Mouse (Mus musculus): ENCODE results near the gene Krtap15. TPM values are rescaled to one million over a fixed set of nuclear protein-coding genes. Genes with fewer than 3 reads are reported as not detected.

Krtap15 gene
- not detected in 2 replicates for polyA plus RNA-seq (2015; fragmentation: Nextera tagmentation; extraction: Ambion mirVana)

DNA sequence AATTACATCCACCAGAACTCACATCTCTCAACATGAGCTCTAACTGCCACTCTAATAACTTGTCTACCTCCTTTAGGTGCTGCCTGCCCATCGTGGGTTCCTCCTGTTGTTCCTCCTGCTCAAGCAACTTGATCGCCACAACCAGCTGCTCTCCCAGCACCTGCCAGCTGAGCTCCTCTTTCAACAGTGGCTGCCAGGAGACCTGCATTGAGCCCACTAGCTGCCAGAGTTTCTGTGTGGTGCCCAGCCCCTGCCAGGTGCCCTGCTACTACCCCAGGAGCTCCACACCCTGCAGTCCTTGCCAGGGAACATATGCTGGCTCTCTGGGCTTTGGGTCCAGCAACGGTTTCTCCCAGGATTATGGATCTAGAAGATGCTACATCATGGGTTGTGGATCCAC is at the start of gene Krtap15:
Krtap15 (plus strand) TSS at position 150 of the 400 bp plus-strand sequence.
- no peaks in the 10 kb centered on the region for H3K36me3 ChIP-seq (replicated peaks)
- no peak within 1 kb of the TSS for H3K9ac ChIP-seq
- H3K4me1 ChIP-seq: no peaks in the 10 kb centered on the region
- no peaks in the 10 kb centered on the region for H3K27me3 ChIP-seq (replicated peaks)
- H3K27ac ChIP-seq: no peak within 1 kb of the TSS
- ATAC-seq (replicated peaks): no peak
- no peak within 1 kb of the TSS for H3K4me3 ChIP-seq
- WGBS: 91% methylated on average over 3 of the region's 3 CpGs
- H3K4me2 ChIP-seq: no peak within 1 kb of the TSS
- H3K9me3 ChIP-seq: no peaks in the 10 kb centered on the region

GRCm38 (mm10) chr16:88774106-88774505 is 45.9 kb upstream of the Krtap15 start, which contains the start of gene 2310057N15Rik:
2310057N15Rik (minus strand) TSS chr16:88774206.
- Histone ChIP-seq H3K9me3 (no peaks in the 10 kb centered on the region), H3K4me3 (no peak within 1 kb of the TSS), H3K27ac (no peak within 1 kb of the TSS), H3K4me1 (no peaks in the 10 kb centered on the region), H3K4me2 (no peak within 1 kb of the TSS), H3K27me3 (replicated peaks) (no peaks in the 10 kb centered on the region), H3K36me3 (replicated peaks) (no peaks in the 10 kb centered on the region), H3K9ac (no peak within 1 kb of the TSS)
- no peak for ATAC-seq (replicated peaks)
- WGBS: 82% methylated on average over 2 of the region's 2 CpGs

DNA sequence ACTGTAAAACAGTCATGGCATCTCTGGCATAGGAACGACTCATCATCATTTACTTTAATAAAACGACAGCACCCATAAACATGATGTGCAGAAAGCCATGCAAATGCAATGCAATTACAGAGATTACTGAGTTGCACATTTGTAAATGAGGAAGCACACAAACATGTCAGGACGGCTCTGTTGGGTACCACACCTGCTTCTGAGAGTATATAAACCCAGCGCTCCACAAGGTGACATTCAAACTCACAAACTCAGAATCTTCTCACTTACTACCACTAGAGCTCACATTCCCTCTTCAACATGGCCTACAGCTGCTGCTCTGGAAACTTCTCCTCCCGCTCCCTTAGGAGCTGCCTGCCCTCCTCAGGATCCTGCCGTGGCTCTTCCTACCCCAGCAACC is 42.4 kb upstream of the Krtap15 start, which contains the start of gene Gm5965:
Gm5965 (plus strand) TSS at position 301 of the 400 bp plus-strand sequence.
- Histone ChIP-seq H3K4me2 (no peak within 1 kb of the TSS), H3K36me3 (replicated peaks) (no peaks in the 10 kb centered on the region), H3K4me3 (no peak within 1 kb of the TSS), H3K27me3 (replicated peaks) (no peaks in the 10 kb centered on the region), H3K9me3 (no peaks in the 10 kb centered on the region), H3K9ac (no peak within 1 kb of the TSS), H3K4me1 (no peaks in the 10 kb centered on the region), H3K27ac (no peak within 1 kb of the TSS)
- 92% methylated on average over 6 of the region's 6 CpGs for WGBS
- ATAC-seq (replicated peaks): no peak

DNA sequence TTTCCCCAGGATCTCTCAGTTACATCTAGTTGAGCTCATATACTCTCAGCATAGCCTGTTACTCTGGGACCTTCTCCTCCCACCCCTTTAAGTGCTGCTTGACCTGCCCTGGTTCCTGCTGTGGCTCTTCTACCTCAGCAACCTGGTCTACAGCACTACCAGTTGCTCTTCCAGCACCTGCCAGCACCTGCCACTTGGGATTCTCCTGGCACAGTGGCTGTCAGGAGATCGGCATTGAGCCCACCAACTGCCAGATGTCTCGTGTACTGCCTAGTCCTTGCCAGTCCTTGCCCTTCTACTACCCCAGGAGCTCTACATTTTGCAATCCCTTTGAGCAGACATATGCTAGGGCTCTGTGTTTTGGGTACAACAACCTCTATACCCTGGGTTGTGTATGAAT is 33.2 kb upstream of the Krtap15 start:
- no peak overlapping the region for H3K4me3 ChIP-seq
- no peak overlapping the region for H3K27ac ChIP-seq
- no peak overlapping the region for H3K9ac ChIP-seq
- ATAC-seq (replicated peaks): no peak
- no peaks in the 10 kb centered on the region for H3K27me3 ChIP-seq (replicated peaks)
- no peaks in the 10 kb centered on the region for H3K36me3 ChIP-seq (replicated peaks)
- no peaks in the 10 kb centered on the region for H3K9me3 ChIP-seq
- 84% methylated on average over 2 of the region's 2 CpGs for WGBS
- H3K4me2 ChIP-seq: no peak overlapping the region
- H3K4me1 ChIP-seq: no peaks in the 10 kb centered on the region

DNA sequence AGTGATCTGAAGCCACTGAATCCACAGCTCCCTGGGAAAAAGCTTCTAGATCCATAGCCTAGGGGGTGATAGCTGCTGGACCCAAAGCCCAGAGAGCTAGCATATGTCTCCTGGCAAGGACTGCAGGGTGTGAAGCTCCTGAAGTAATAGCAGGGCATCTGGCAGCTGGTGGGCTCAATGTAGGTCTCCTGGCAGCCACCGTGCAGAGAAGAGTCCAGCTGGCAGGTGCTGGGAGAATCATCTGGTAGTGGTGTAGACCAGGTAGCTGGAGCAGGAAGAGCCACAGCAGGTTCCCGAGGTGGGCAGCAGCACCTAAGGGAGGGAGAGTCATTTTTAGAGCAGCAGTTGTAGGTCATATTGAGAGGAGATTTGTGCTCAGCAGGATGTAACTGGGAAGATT is 8.2 kb upstream of the Krtap15 start, which contains the start of gene Gm20741:
Gm20741 (minus strand) TSS at position 394 of the 400 bp plus-strand sequence.
- no peak within 1 kb of the TSS for H3K4me3 ChIP-seq
- no peak for ATAC-seq (replicated peaks)
- WGBS: 84% methylated on average over 2 of the region's 2 CpGs
- no peak within 1 kb of the TSS for H3K4me2 ChIP-seq
- no peaks in the 10 kb centered on the region for H3K9me3 ChIP-seq
- no peaks in the 10 kb centered on the region for H3K27me3 ChIP-seq (replicated peaks)
- no peaks in the 10 kb centered on the region for H3K4me1 ChIP-seq
- no peak within 1 kb of the TSS for H3K9ac ChIP-seq
- H3K36me3 ChIP-seq (replicated peaks): no peaks in the 10 kb centered on the region
- no peak within 1 kb of the TSS for H3K27ac ChIP-seq

- no peak overlapping the region for H3K9ac ChIP-seq
- no peak overlapping the region for H3K27ac ChIP-seq
- H3K9me3 ChIP-seq: no peaks in the 10 kb centered on the region
- no peaks in the 10 kb centered on the region for H3K27me3 ChIP-seq (replicated peaks)
- 78% methylated on average over 3 of the region's 3 CpGs for WGBS
- H3K4me2 ChIP-seq: no peak overlapping the region
- no peaks in the 10 kb centered on the region for H3K36me3 ChIP-seq (replicated peaks)
- ATAC-seq (replicated peaks): no peak
- H3K4me3 ChIP-seq: no peak overlapping the region
- no peaks in the 10 kb centered on the region for H3K4me1 ChIP-seq
Measured at GRCm38 (mm10) chr16:88823736-88824135, 3.7 kb downstream of the Krtap15 start.

DNA sequence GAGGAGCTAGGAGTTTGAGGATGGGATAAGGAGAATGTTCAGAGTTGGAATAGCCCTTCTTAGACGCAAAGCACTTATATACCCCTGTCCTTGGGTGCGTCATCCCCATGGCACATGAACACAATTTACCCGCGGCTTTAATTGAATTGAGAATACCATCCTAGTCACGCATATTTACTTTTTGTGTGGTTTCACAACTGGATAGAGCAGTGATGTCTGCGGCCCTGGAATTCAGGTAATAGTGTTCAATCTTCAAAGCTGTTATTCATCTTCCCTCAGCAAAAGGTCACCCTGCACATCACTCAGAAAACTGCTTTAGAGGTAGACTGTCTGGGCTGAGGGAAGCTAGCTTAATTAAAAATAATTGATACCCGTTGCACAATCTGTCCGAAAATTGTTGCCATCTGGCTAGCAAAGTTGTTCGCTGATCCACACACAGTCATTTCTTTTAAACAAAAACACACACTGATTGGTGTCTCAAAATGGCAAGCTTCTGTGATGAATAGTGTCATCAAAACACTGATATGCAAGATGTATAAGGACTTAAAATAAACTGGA is 6.2 kb downstream of the Krtap15 start, which contains the start of gene Krtap14:
Krtap14 (minus strand) TSS at position 51 of the 558 bp plus-strand sequence.
- WGBS: 82% methylated on average over 9 of the region's 9 CpGs

DNA sequence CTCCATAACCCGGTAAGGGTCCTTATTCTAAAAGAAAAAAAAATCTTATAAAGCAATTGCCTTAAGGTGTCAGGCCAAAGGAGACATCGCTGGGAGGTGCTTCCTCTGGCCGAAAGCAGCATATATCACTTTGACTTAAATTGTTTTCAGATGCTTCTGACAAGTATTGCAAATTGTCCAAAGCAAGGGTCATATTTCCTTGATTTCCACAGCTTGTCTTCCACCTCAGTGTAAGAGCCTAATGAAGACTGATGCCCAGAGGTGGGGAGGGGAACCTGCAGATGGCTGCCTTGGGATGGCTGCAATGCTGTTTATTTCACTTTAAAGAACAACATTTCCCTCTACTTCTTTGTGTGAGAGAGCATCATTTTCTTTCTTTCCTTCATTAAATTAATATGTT is 7.0 kb downstream of the Krtap15 start:
- Histone ChIP-seq H3K4me1 (no peaks in the 10 kb centered on the region), H3K4me3 (no peak overlapping the region), H3K27ac (no peak overlapping the region), H3K9me3 (no peaks in the 10 kb centered on the region), H3K4me2 (no peak overlapping the region), H3K27me3 (replicated peaks) (no peaks in the 10 kb centered on the region), H3K9ac (no peak overlapping the region), H3K36me3 (replicated peaks) (no peaks in the 10 kb centered on the region)
- WGBS: 80% methylated on average over 3 of the region's 3 CpGs
- ATAC-seq (replicated peaks): no peak

More for the DNA sequence above, 6.2 kb downstream of the Krtap15 start, which contains the start of gene Krtap14:
- H3K27ac ChIP-seq: no peak within 1 kb of the TSS
- H3K9me3 ChIP-seq: no peaks in the 10 kb centered on the region
- no peaks in the 10 kb centered on the region for H3K4me1 ChIP-seq
- no peak for ATAC-seq (replicated peaks)
- H3K4me3 ChIP-seq: no peak within 1 kb of the TSS
- no peaks in the 10 kb centered on the region for H3K27me3 ChIP-seq (replicated peaks)
- no peak within 1 kb of the TSS for H3K4me2 ChIP-seq
- H3K9ac ChIP-seq: no peak within 1 kb of the TSS
- H3K36me3 ChIP-seq (replicated peaks): no peaks in the 10 kb centered on the region

DNA sequence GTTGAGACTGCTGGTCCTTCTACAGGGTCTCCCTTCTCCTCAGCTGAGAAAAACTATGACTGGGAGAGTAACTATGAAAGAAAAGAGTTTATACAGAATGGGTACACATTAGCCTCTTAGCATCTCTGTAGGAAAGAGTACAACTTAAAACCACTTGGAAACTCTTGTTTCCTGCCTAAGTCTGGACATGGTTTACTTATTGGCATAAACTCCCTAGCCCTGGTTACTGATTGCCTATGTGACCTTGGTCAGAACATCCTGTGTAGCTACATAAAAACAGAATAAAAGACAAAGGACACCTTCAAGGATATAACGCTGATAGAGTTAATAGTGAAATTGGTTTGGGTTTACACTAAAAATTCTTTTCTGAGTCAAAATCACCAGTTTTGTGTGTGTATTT is 27.3 kb downstream of the Krtap15 start:
- H3K27me3 ChIP-seq (replicated peaks): no peaks in the 10 kb centered on the region
- H3K4me3 ChIP-seq: no peak overlapping the region
- no peak overlapping the region for H3K4me2 ChIP-seq
- H3K27ac ChIP-seq: no peak overlapping the region
- no peaks in the 10 kb centered on the region for H3K4me1 ChIP-seq
- H3K9me3 ChIP-seq: no peaks in the 10 kb centered on the region
- no peaks in the 10 kb centered on the region for H3K36me3 ChIP-seq (replicated peaks)
- no peak for ATAC-seq (replicated peaks)
- no peak overlapping the region for H3K9ac ChIP-seq
- WGBS: 100% methylated on average over 1 of the region's 1 CpGs

- no peak overlapping the region for H3K4me3 ChIP-seq
- ATAC-seq (replicated peaks): no peak
- no peak overlapping the region for H3K27ac ChIP-seq
- no peaks in the 10 kb centered on the region for H3K36me3 ChIP-seq (replicated peaks)
- H3K4me1 ChIP-seq: no peaks in the 10 kb centered on the region
- H3K4me2 ChIP-seq: no peak overlapping the region
- H3K9me3 ChIP-seq: no peaks in the 10 kb centered on the region
- no peaks in the 10 kb centered on the region for H3K27me3 ChIP-seq (replicated peaks)
- WGBS: 85% methylated on average over 4 of the region's 4 CpGs
- H3K9ac ChIP-seq: no peak overlapping the region
Measured at GRCm38 (mm10) chr16:88848558-88848957, 28.5 kb downstream of the Krtap15 start.

DNA sequence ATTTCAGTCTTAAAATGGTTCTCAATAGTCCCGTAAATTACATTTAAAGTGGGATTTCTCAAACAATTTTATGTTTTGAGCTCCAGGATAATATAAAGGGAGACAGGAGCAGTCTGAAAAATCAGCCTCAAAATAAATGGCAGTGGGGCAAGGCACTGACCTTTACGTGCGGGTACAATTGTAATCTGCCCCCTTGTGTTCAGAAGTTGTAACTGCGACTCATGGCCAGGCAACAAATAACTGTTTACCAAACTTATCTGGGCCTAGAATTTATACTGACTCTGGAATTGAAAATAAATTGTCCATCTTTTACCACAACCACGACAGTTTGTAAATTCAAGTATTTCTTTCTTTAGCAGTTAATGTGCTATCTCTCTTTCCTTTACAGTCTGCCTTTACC is 31.4 kb downstream of the Krtap15 start:
- no peak overlapping the region for H3K9ac ChIP-seq
- no peak overlapping the region for H3K4me2 ChIP-seq
- no peak for ATAC-seq (replicated peaks)
- H3K27ac ChIP-seq: no peak overlapping the region
- no peaks in the 10 kb centered on the region for H3K27me3 ChIP-seq (replicated peaks)
- no peaks in the 10 kb centered on the region for H3K9me3 ChIP-seq
- H3K36me3 ChIP-seq (replicated peaks): no peaks in the 10 kb centered on the region
- H3K4me3 ChIP-seq: no peak overlapping the region
- H3K4me1 ChIP-seq: no peaks in the 10 kb centered on the region
- WGBS: 16% methylated on average over 5 of the region's 5 CpGs

GRCm38 (mm10) chr16:88864887-88865407 is 44.9 kb downstream of the Krtap15 start:
- H3K4me3 ChIP-seq: no peak overlapping the region
- no peaks in the 10 kb centered on the region for H3K4me1 ChIP-seq
- WGBS: 91% methylated on average over 4 of the region's 4 CpGs
- H3K36me3 ChIP-seq (replicated peaks): no peaks in the 10 kb centered on the region
- no peak overlapping the region for H3K27ac ChIP-seq
- ATAC-seq (replicated peaks): no peak
- H3K9ac ChIP-seq: no peak overlapping the region
- H3K4me2 ChIP-seq: no peak overlapping the region
- no peaks in the 10 kb centered on the region for H3K27me3 ChIP-seq (replicated peaks)
- H3K9me3 ChIP-seq: no peaks in the 10 kb centered on the region

GRCm38 (mm10) chr16:88869311-88869710 is 49.3 kb downstream of the Krtap15 start, which contains the start of gene Krtap19-1:
Krtap19-1 (minus strand) TSS chr16:88869411.
- Histone ChIP-seq H3K27me3 (replicated peaks) (no peaks in the 10 kb centered on the region), H3K4me3 (no peak within 1 kb of the TSS), H3K27ac (no peak within 1 kb of the TSS), H3K4me2 (no peak within 1 kb of the TSS), H3K9me3 (no peaks in the 10 kb centered on the region), H3K4me1 (no peaks in the 10 kb centered on the region), H3K9ac (no peak within 1 kb of the TSS), H3K36me3 (replicated peaks) (no peaks in the 10 kb centered on the region)
- 88% methylated on average over 6 of the region's 6 CpGs for WGBS
- no peak for ATAC-seq (replicated peaks)

All from midbrain, embryonic 15.5 days (tissue).